Mouse (Mus musculus) gastrocnemius, adult 8-10 months (tissue): ENCODE data around the gene Gm10647. TPM values are rescaled to one million over a fixed set of nuclear protein-coding genes. Genes with fewer than 3 reads are reported as not detected.
A peak's percentile ranks its signal among the peaks of the same experiment; 100 is the strongest.
"Not testable (repeated sequence)": the region's sequence is repeated elsewhere in the genome, so short reads cannot be mapped to it uniquely, and the experiment has no call there.

Experiments used
- DNase-seq, 2 experiments: peaks; one replicate each; pipeline ENCODE4 v3.0.0; 2022; ENCODE audit warnings: low spot score in 2 of 2
- total RNA-seq, 4 experiments: library from RNA; stranded (reverse); gene quantifications; 2 replicates each; pipeline ENCODE4 v1.2.4; 2022

Gene Gm10647
- under 1 TPM in 1 of 4 experiments, not detected in 3; 0.13 TPM for total RNA-seq

- no peak for DNase-seq
These were observed at the start of gene Gm10647 for GRCm38 (mm10) chr9:66796739-66797138. TSS of gene Gm10647 (plus strand) at chr9:66797039.

- no peak for DNase-seq
These were observed 48.4 kb upstream of the Gm10647 start for GRCm38 (mm10) chr9:66748390-66748789.

GRCm38 (mm10) chr9:66752849-66753248 lies 44.0 kb upstream of the Gm10647 start:
- no peak for DNase-seq

GRCm38 (mm10) chr9:66760991-66761390 lies 35.8 kb upstream of the Gm10647 start:
- no peak for DNase-seq

- no peak for DNase-seq
These were observed 28.1 kb upstream of the Gm10647 start for GRCm38 (mm10) chr9:66768721-66769120.

GRCm38 (mm10) chr9:66769275-66769674 lies 27.6 kb upstream of the Gm10647 start:
- no peak for DNase-seq

GRCm38 (mm10) chr9:66770701-66771100 lies 26.1 kb upstream of the Gm10647 start:
- DNase-seq, result no peak

- not testable (repeated sequence) for DNase-seq
These were observed 12.3 kb upstream of the Gm10647 start for GRCm38 (mm10) chr9:66784552-66784951.

GRCm38 (mm10) chr9:66787821-66788220 lies 9.0 kb upstream of the Gm10647 start:
- no peak for DNase-seq

GRCm38 (mm10) chr9:66794629-66795463 lies 2.0 kb upstream of the Gm10647 start:
- DNase-seq, result no peak

- peak; percentile 96 to 97 for DNase-seq
These were observed 1.1 kb upstream of the Gm10647 start, which contains the start of gene Aph1b for GRCm38 (mm10) chr9:66795464-66796324. TSS of gene Aph1b (minus strand) at chr9:66795490.

GRCm38 (mm10) chr9:66801947-66802346 lies 5.1 kb downstream of the Gm10647 start:
- DNase-seq, result no peak

GRCm38 (mm10) chr9:66805951-66806350 lies 9.1 kb downstream of the Gm10647 start:
- DNase-seq, result not testable (repeated sequence)

GRCm38 (mm10) chr9:66813392-66813791 lies 16.6 kb downstream of the Gm10647 start:
- DNase-seq, result no peak

- no peak for DNase-seq
These were observed 24.2 kb downstream of the Gm10647 start for GRCm38 (mm10) chr9:66820996-66821395.

GRCm38 (mm10) chr9:66822255-66822654 lies 25.4 kb downstream of the Gm10647 start:
- DNase-seq, result not testable (repeated sequence)

GRCm38 (mm10) chr9:66825990-66826389 lies 29.2 kb downstream of the Gm10647 start:
- no peak for DNase-seq

- DNase-seq, result no peak
These were observed 35.6 kb downstream of the Gm10647 start for GRCm38 (mm10) chr9:66832366-66832908.

- no peak for DNase-seq
These were observed 37.0 kb downstream of the Gm10647 start for GRCm38 (mm10) chr9:66833851-66834250.

GRCm38 (mm10) chr9:66834318-66835096 lies 37.7 kb downstream of the Gm10647 start, which contains the start of gene Aph1c:
TSS of gene Aph1c (minus strand) at chr9:66834726.
- DNase-seq, result peak; percentile 99

- peak in 1 of 2 experiments; percentile 29 for DNase-seq
These were observed 38.2 kb downstream of the Gm10647 start for GRCm38 (mm10) chr9:66835097-66835480.
